Mouse (Mus musculus) MEL (cell line): ENCODE results near the gene 6030452D12Rik. TPM values are rescaled to one million over a fixed set of nuclear protein-coding genes. Genes with fewer than 3 reads are reported as not detected.

Experiments used
- DNase-seq: peaks from one replicate; pipeline ENCODE4 v3.0.0; 2011; ENCODE audit warnings: low read depth, low spot score
- H3K27ac ChIP-seq: 2 replicates; pipeline ENCODE4 v1.5.1; 2012; ENCODE audit warnings: low read depth, mild to moderate bottlenecking, control low read depth, low read length, moderate library complexity; ENCODE audit not compliant: control insufficient read depth
- H3K27me3 ChIP-seq, 2 experiments: fragments of 150-350 bp in 1 of 2; sonication (generic) in 1 of 2; 2 replicates each; pipeline ENCODE4 v1.6.1; 2012; ENCODE audit warnings: low read length in 2 of 2, mild to moderate bottlenecking in 2 of 2, improper control_type of control experiment in 1 of 2, moderate library complexity in 1 of 2; ENCODE audit not compliant: insufficient read depth in 2 of 2, control insufficient read depth in 1 of 2
- H3K36me3 ChIP-seq, 2 experiments: 2 replicates each; pipeline ENCODE4 v1.6.1; 2012 to 2014; ENCODE audit warnings: low read length in 2 of 2, improper control_type of control experiment in 1 of 2, inconsistent platforms in 1 of 2, mild to moderate bottlenecking in 1 of 2; ENCODE audit not compliant: insufficient read depth in 2 of 2, control insufficient read depth in 1 of 2
- H3K4me1 ChIP-seq, 2 experiments: fragments of 150-350 bp in 1 of 2; sonication (generic) in 1 of 2; 2 replicates each; pipeline ENCODE4 v1.6.1; 2012; ENCODE audit warnings: low read length in 2 of 2, improper control_type of control experiment in 1 of 2, mild to moderate bottlenecking in 1 of 2; ENCODE audit not compliant: insufficient read depth in 2 of 2, control insufficient read depth in 1 of 2
- H3K4me3 ChIP-seq, 2 experiments: fragments of 150-350 bp in 1 of 2; sonication (generic) in 1 of 2; 2 replicates each; pipeline ENCODE4 v1.5.1; 2012; ENCODE audit warnings: low read depth in 2 of 2, low read length in 2 of 2, mild to moderate bottlenecking in 2 of 2, moderate library complexity in 2 of 2, control low read depth in 1 of 2, improper control_type of control experiment in 1 of 2; ENCODE audit not compliant: control insufficient read depth in 1 of 2, insufficient read depth in 1 of 2
- H3K79me2 ChIP-seq: 2 replicates; pipeline ENCODE4 v1.6.1; 2012; ENCODE audit warnings: mild to moderate bottlenecking, low read length, moderate library complexity; ENCODE audit not compliant: control insufficient read depth, poor library complexity, insufficient read depth
- H3K9ac ChIP-seq: 2 replicates; pipeline ENCODE4 v1.6.1; 2012; ENCODE audit warnings: low read depth, mild to moderate bottlenecking, control low read depth, low read length, moderate library complexity; ENCODE audit not compliant: control insufficient read depth, poor library complexity, severe bottlenecking
- H3K9me3 ChIP-seq: fragments of 150-350 bp; sonication (generic); replicated peaks from 2 replicates; pipeline ENCODE4 v1.6.1; 2012; ENCODE audit warnings: mild to moderate bottlenecking, low read length, improper control_type of control experiment, moderate library complexity; ENCODE audit not compliant: insufficient read depth
- BHLHE40 ChIP-seq: IDR thresholded peaks from 2 replicates; pipeline ENCODE4 v1.6.1; 2012; ENCODE audit warnings: low read depth, mild to moderate bottlenecking, inconsistent platforms, low read length, improper control_type of control experiment, borderline replicate concordance
- E2F4 ChIP-seq: IDR thresholded peaks from 2 replicates; pipeline ENCODE4 v1.6.1; 2011; ENCODE audit warnings: low read depth, low read length, improper control_type of control experiment, borderline replicate concordance
- ELF1 ChIP-seq: IDR thresholded peaks from 2 replicates; pipeline ENCODE4 v1.6.1; 2014; ENCODE audit warnings: low read depth, mild to moderate bottlenecking, inconsistent platforms, low read length, improper control_type of control experiment, moderate library complexity
- EP300 ChIP-seq, 2 experiments: IDR thresholded peaks; 2 replicates each; pipeline ENCODE4 v1.6.1; 2011; ENCODE audit warnings: improper control_type of control experiment in 2 of 2, low read length in 2 of 2, low read depth in 1 of 2, mild to moderate bottlenecking in 1 of 2
- ETS1 ChIP-seq: IDR thresholded peaks from 2 replicates; pipeline ENCODE4 v1.6.1; 2012; ENCODE audit warnings: low read depth, mild to moderate bottlenecking, inconsistent platforms, low read length, improper control_type of control experiment, moderate library complexity
- GABPA ChIP-seq: IDR thresholded peaks from 2 replicates; pipeline ENCODE4 v1.6.1; 2012; ENCODE audit warnings: low read depth, mild to moderate bottlenecking, inconsistent platforms, low read length, improper control_type of control experiment, moderate library complexity
- GATA1 ChIP-seq: IDR thresholded peaks from 2 replicates; pipeline ENCODE4 v1.6.1; 2011; ENCODE audit warnings: low read depth, low read length, improper control_type of control experiment
- HCFC1 ChIP-seq: IDR thresholded peaks from 2 replicates; pipeline ENCODE4 v1.6.1; 2012; ENCODE audit warnings: low read depth, mild to moderate bottlenecking, inconsistent platforms, low read length, improper control_type of control experiment, moderate library complexity
- KAT2A ChIP-seq: conservative IDR thresholded peaks from 2 replicates; pipeline ENCODE4 v1.6.1; 2012; ENCODE audit warnings: low read depth, low read length, improper control_type of control experiment, inconsistent platforms
- MAZ ChIP-seq: IDR thresholded peaks from 2 replicates; pipeline ENCODE4 v1.6.1; 2012; ENCODE audit warnings: low read depth, mild to moderate bottlenecking, inconsistent platforms, low read length, improper control_type of control experiment
- MXI1 ChIP-seq: IDR thresholded peaks from 2 replicates; pipeline ENCODE4 v1.6.1; 2011; ENCODE audit warnings: mild to moderate bottlenecking, low read depth, low read length, improper control_type of control experiment
- MYB ChIP-seq: IDR thresholded peaks from 2 replicates; pipeline ENCODE4 v1.6.1; 2011; ENCODE audit warnings: mild to moderate bottlenecking, low read depth, low read length, improper control_type of control experiment
- NELFE ChIP-seq: IDR thresholded peaks from 2 replicates; pipeline ENCODE4 v1.6.1; 2011; ENCODE audit warnings: low read depth, low read length, improper control_type of control experiment
- POLR2A ChIP-seq, 2 experiments: IDR thresholded peaks; 2 replicates each; pipeline ENCODE4 v1.6.1; 2011 to 2012; ENCODE audit warnings: low read length in 2 of 2, mild to moderate bottlenecking in 2 of 2, control low read depth in 1 of 2, improper control_type of control experiment in 1 of 2, low read depth in 1 of 2, moderate library complexity in 1 of 2; ENCODE audit not compliant: control insufficient read depth in 1 of 2, insufficient read depth in 1 of 2, poor library complexity in 1 of 2
- POLR2AphosphoS2 ChIP-seq: IDR thresholded peaks from 2 replicates; pipeline ENCODE4 v1.6.1; 2011; ENCODE audit warnings: low read length, improper control_type of control experiment
- RAD21 ChIP-seq: IDR thresholded peaks from 2 replicates; pipeline ENCODE4 v1.6.1; 2011; ENCODE audit warnings: mild to moderate bottlenecking, low read depth, low read length, improper control_type of control experiment
- RCOR1 ChIP-seq: IDR thresholded peaks from 2 replicates; pipeline ENCODE4 v1.6.1; 2012; ENCODE audit warnings: low read depth, mild to moderate bottlenecking, inconsistent platforms, low read length, improper control_type of control experiment
- SIN3A ChIP-seq: IDR thresholded peaks from 2 replicates; pipeline ENCODE4 v1.6.1; 2012; ENCODE audit warnings: low read length, improper control_type of control experiment, inconsistent platforms
- SMC3 ChIP-seq: IDR thresholded peaks from 2 replicates; pipeline ENCODE4 v1.6.1; 2011; ENCODE audit warnings: low read depth, low read length, improper control_type of control experiment
- UBTF ChIP-seq: IDR thresholded peaks from 2 replicates; pipeline ENCODE4 v1.6.1; 2012; ENCODE audit warnings: low read depth, mild to moderate bottlenecking, inconsistent platforms, low read length, improper control_type of control experiment, moderate library complexity, borderline replicate concordance; ENCODE audit not compliant: insufficient read depth
- ZC3H11A ChIP-seq: IDR thresholded peaks from 2 replicates; pipeline ENCODE4 v1.6.1; 2012; ENCODE audit warnings: low read depth, mild to moderate bottlenecking, inconsistent platforms, low read length, improper control_type of control experiment
- ZKSCAN1 ChIP-seq: IDR thresholded peaks from 2 replicates; pipeline ENCODE4 v1.6.1; 2012; ENCODE audit warnings: low read depth, mild to moderate bottlenecking, inconsistent platforms, low read length, improper control_type of control experiment, moderate library complexity
- ZMIZ1 ChIP-seq: IDR thresholded peaks from 2 replicates; pipeline ENCODE4 v1.6.1; 2012; ENCODE audit warnings: low read depth, mild to moderate bottlenecking, inconsistent platforms, low read length, improper control_type of control experiment, moderate library complexity
- polyA plus RNA-seq, 2 experiments: library from polyadenylated mRNA; stranded (reverse) in 1 of 2; unstranded in 1 of 2; fragments of >175 nt in 1 of 2; fragments of >200 nt in 1 of 2; gene quantifications; 2 replicates each; pipeline versions ENCODE4 v1.2.1 to v1.2.4; 2012; ENCODE audit warnings: low replicate concordance in 2 of 2, low read depth in 1 of 2; ENCODE audit not compliant: insufficient read length in 2 of 2, insufficient read depth in 1 of 2, missing spikeins in 1 of 2
- total RNA-seq: library from RNA; depleted of rRNA; stranded (reverse); fragments of 300-350 nt; gene quantifications from 2 replicates; pipeline ENCODE4 v1.2.3, GENCODE M21; 2012

The 6030452D12Rik gene
- total and polyA plus RNA-seq, 3 experiments: not detected

- H3K4me3 ChIP-seq: no peak overlapping the region
- DNase-seq: no peak
- no peaks in the 10 kb centered on the region for H3K79me2 ChIP-seq
- H3K9ac ChIP-seq: no peak overlapping the region
- H3K4me1 ChIP-seq: no peaks in the 10 kb centered on the region
- H3K9me3 ChIP-seq: no peaks in the 10 kb centered on the region
- no peaks in the 10 kb centered on the region for H3K36me3 ChIP-seq
- no peak for TF ChIP-seq MXI1
- TF ChIP-seq MAZ: no peak
- no peak for TF ChIP-seq GATA1
- TF ChIP-seq BHLHE40: no peak
- no peak for TF ChIP-seq KAT2A
- TF ChIP-seq ELF1: no peak
- TF ChIP-seq RCOR1: no peak
- TF ChIP-seq E2F4: no peak
- no peak for TF ChIP-seq POLR2A (IDR thresholded peaks at IDR 0.05; ENCODE audit: control insufficient read depth in 1 of 2, insufficient read depth in 1 of 2, low read depth in 1 of 2, low read length in 2 of 2, poor library complexity in 1 of 2)
- no peak for TF ChIP-seq POLR2AphosphoS2
- TF ChIP-seq ZKSCAN1: no peak
- no peak for TF ChIP-seq RAD21
- TF ChIP-seq SMC3: no peak
- TF ChIP-seq ZMIZ1: no peak
- TF ChIP-seq EP300 (IDR thresholded peaks at IDR 0.05; ENCODE audit: low read depth in 1 of 2, low read length in 2 of 2): no peak
- TF ChIP-seq ETS1: no peak
- TF ChIP-seq NELFE: no peak
- peaks cover 0 to 1% of the 10 kb centered on the region in 2 experiments; a peak in 1 of 4 replicates for H3K27me3 ChIP-seq
- H3K27ac ChIP-seq: no peak overlapping the region
These were observed 47.4 kb upstream of the 6030452D12Rik start for GRCm38 (mm10) chr8:106452701-106453481.

GRCm38 (mm10) chr8:106454036-106454435, 46.3 kb upstream of the 6030452D12Rik start:
- Histone ChIP-seq H3K27me3 (peaks cover 0 to 1% of the 10 kb centered on the region in 2 experiments; a peak in 1 of 4 replicates), H3K36me3 (no peaks in the 10 kb centered on the region), H3K79me2 (no peaks in the 10 kb centered on the region), H3K27ac (no peak overlapping the region), H3K4me1 (no peaks in the 10 kb centered on the region), H3K9me3 (no peaks in the 10 kb centered on the region), H3K9ac (no peak overlapping the region), H3K4me3 (no peak overlapping the region)
- no peak for DNase-seq
- TF ChIP-seq UBTF: no peak
- TF ChIP-seq SIN3A: no peak
- no peak for TF ChIP-seq ZC3H11A
- TF ChIP-seq GABPA: no peak
- no peak for TF ChIP-seq MAZ
- no peak for TF ChIP-seq MYB
- TF ChIP-seq BHLHE40: no peak
- no peak for TF ChIP-seq HCFC1
